Mouse (Mus musculus) MEL (cell line): ENCODE results near the gene Rnf144b. TPM values are rescaled to one million over a fixed set of nuclear protein-coding genes. Genes with fewer than 3 reads are reported as not detected.

Source experiments
- DNase-seq: peaks from one replicate; pipeline ENCODE4 v3.0.0; 2011; ENCODE audit warnings: low read depth, low spot score
- H3K27ac ChIP-seq: 2 replicates; pipeline ENCODE4 v1.5.1; 2012; ENCODE audit warnings: low read depth, mild to moderate bottlenecking, control low read depth, low read length, moderate library complexity; ENCODE audit not compliant: control insufficient read depth
- H3K27me3 ChIP-seq, 2 experiments: fragments of 150-350 bp in 1 of 2; sonication (generic) in 1 of 2; 2 replicates each; pipeline ENCODE4 v1.6.1; 2012; ENCODE audit warnings: low read length in 2 of 2, mild to moderate bottlenecking in 2 of 2, improper control_type of control experiment in 1 of 2, moderate library complexity in 1 of 2; ENCODE audit not compliant: insufficient read depth in 2 of 2, control insufficient read depth in 1 of 2
- H3K36me3 ChIP-seq, 2 experiments: 2 replicates each; pipeline ENCODE4 v1.6.1; 2012 to 2014; ENCODE audit warnings: low read length in 2 of 2, improper control_type of control experiment in 1 of 2, inconsistent platforms in 1 of 2, mild to moderate bottlenecking in 1 of 2; ENCODE audit not compliant: insufficient read depth in 2 of 2, control insufficient read depth in 1 of 2
- H3K4me1 ChIP-seq, 2 experiments: fragments of 150-350 bp in 1 of 2; sonication (generic) in 1 of 2; 2 replicates each; pipeline ENCODE4 v1.6.1; 2012; ENCODE audit warnings: low read length in 2 of 2, improper control_type of control experiment in 1 of 2, mild to moderate bottlenecking in 1 of 2; ENCODE audit not compliant: insufficient read depth in 2 of 2, control insufficient read depth in 1 of 2
- H3K4me3 ChIP-seq, 2 experiments: fragments of 150-350 bp in 1 of 2; sonication (generic) in 1 of 2; 2 replicates each; pipeline ENCODE4 v1.5.1; 2012; ENCODE audit warnings: low read depth in 2 of 2, low read length in 2 of 2, mild to moderate bottlenecking in 2 of 2, moderate library complexity in 2 of 2, control low read depth in 1 of 2, improper control_type of control experiment in 1 of 2; ENCODE audit not compliant: control insufficient read depth in 1 of 2, insufficient read depth in 1 of 2
- H3K79me2 ChIP-seq: 2 replicates; pipeline ENCODE4 v1.6.1; 2012; ENCODE audit warnings: mild to moderate bottlenecking, low read length, moderate library complexity; ENCODE audit not compliant: control insufficient read depth, poor library complexity, insufficient read depth
- H3K9ac ChIP-seq: 2 replicates; pipeline ENCODE4 v1.6.1; 2012; ENCODE audit warnings: low read depth, mild to moderate bottlenecking, control low read depth, low read length, moderate library complexity; ENCODE audit not compliant: control insufficient read depth, poor library complexity, severe bottlenecking
- H3K9me3 ChIP-seq: fragments of 150-350 bp; sonication (generic); replicated peaks from 2 replicates; pipeline ENCODE4 v1.6.1; 2012; ENCODE audit warnings: mild to moderate bottlenecking, low read length, improper control_type of control experiment, moderate library complexity; ENCODE audit not compliant: insufficient read depth
- BHLHE40 ChIP-seq: IDR thresholded peaks from 2 replicates; pipeline ENCODE4 v1.6.1; 2012; ENCODE audit warnings: low read depth, mild to moderate bottlenecking, inconsistent platforms, low read length, improper control_type of control experiment, borderline replicate concordance
- CHD1 ChIP-seq: IDR thresholded peaks from 2 replicates; pipeline ENCODE4 v1.6.1; 2012; ENCODE audit warnings: low read depth, mild to moderate bottlenecking, inconsistent platforms, low read length, improper control_type of control experiment
- CHD2 ChIP-seq: IDR thresholded peaks from 2 replicates; pipeline ENCODE4 v1.6.1; 2011; ENCODE audit warnings: low read length, improper control_type of control experiment
- ELF1 ChIP-seq: IDR thresholded peaks from 2 replicates; pipeline ENCODE4 v1.6.1; 2014; ENCODE audit warnings: low read depth, mild to moderate bottlenecking, inconsistent platforms, low read length, improper control_type of control experiment, moderate library complexity
- ETS1 ChIP-seq: IDR thresholded peaks from 2 replicates; pipeline ENCODE4 v1.6.1; 2012; ENCODE audit warnings: low read depth, mild to moderate bottlenecking, inconsistent platforms, low read length, improper control_type of control experiment, moderate library complexity
- JUND ChIP-seq: IDR thresholded peaks from 2 replicates; pipeline ENCODE4 v1.6.1; 2011; ENCODE audit warnings: low read depth, mild to moderate bottlenecking, improper control_type of control experiment, low read length
- KAT2A ChIP-seq: conservative IDR thresholded peaks from 2 replicates; pipeline ENCODE4 v1.6.1; 2012; ENCODE audit warnings: low read depth, low read length, improper control_type of control experiment, inconsistent platforms
- MAFK ChIP-seq: IDR thresholded peaks from 2 replicates; pipeline ENCODE4 v1.6.1; 2011; ENCODE audit warnings: low read depth, mild to moderate bottlenecking, low read length, improper control_type of control experiment, borderline replicate concordance
- MEF2A ChIP-seq: IDR thresholded peaks from 2 replicates; pipeline ENCODE4 v1.6.1; 2014; ENCODE audit warnings: low read depth, mild to moderate bottlenecking, inconsistent platforms, low read length, improper control_type of control experiment; ENCODE audit not compliant: poor library complexity, insufficient replicate concordance, severe bottlenecking; ENCODE audit errors: extremely low read depth
- MXI1 ChIP-seq: IDR thresholded peaks from 2 replicates; pipeline ENCODE4 v1.6.1; 2011; ENCODE audit warnings: mild to moderate bottlenecking, low read depth, low read length, improper control_type of control experiment
- NRF1 ChIP-seq: IDR thresholded peaks from 2 replicates; pipeline ENCODE4 v1.6.1; 2014; ENCODE audit warnings: low read depth, mild to moderate bottlenecking, inconsistent platforms, low read length, improper control_type of control experiment, moderate library complexity; ENCODE audit not compliant: poor library complexity, insufficient read depth, severe bottlenecking
- POLR2A ChIP-seq, 2 experiments: IDR thresholded peaks; 2 replicates each; pipeline ENCODE4 v1.6.1; 2011 to 2012; ENCODE audit warnings: low read length in 2 of 2, mild to moderate bottlenecking in 2 of 2, control low read depth in 1 of 2, improper control_type of control experiment in 1 of 2, low read depth in 1 of 2, moderate library complexity in 1 of 2; ENCODE audit not compliant: control insufficient read depth in 1 of 2, insufficient read depth in 1 of 2, poor library complexity in 1 of 2
- SIN3A ChIP-seq: IDR thresholded peaks from 2 replicates; pipeline ENCODE4 v1.6.1; 2012; ENCODE audit warnings: low read length, improper control_type of control experiment, inconsistent platforms
- TAL1 ChIP-seq: IDR thresholded peaks from 2 replicates; pipeline ENCODE4 v1.6.1; 2012; ENCODE audit warnings: mild to moderate bottlenecking, inconsistent platforms, low read length, moderate library complexity, mixed read lengths
- TBP ChIP-seq: IDR thresholded peaks from 2 replicates; pipeline ENCODE4 v1.8.0; 2011; ENCODE audit warnings: low read depth, low read length, improper control_type of control experiment
- ZKSCAN1 ChIP-seq: IDR thresholded peaks from 2 replicates; pipeline ENCODE4 v1.6.1; 2012; ENCODE audit warnings: low read depth, mild to moderate bottlenecking, inconsistent platforms, low read length, improper control_type of control experiment, moderate library complexity
- polyA plus RNA-seq, 2 experiments: library from polyadenylated mRNA; stranded (reverse) in 1 of 2; unstranded in 1 of 2; fragments of >175 nt in 1 of 2; fragments of >200 nt in 1 of 2; gene quantifications; 2 replicates each; pipeline versions ENCODE4 v1.2.1 to v1.2.4; 2012; ENCODE audit warnings: low replicate concordance in 2 of 2, low read depth in 1 of 2; ENCODE audit not compliant: insufficient read length in 2 of 2, insufficient read depth in 1 of 2, missing spikeins in 1 of 2
- total RNA-seq: library from RNA; depleted of rRNA; stranded (reverse); fragments of 300-350 nt; gene quantifications from 2 replicates; pipeline ENCODE4 v1.2.3, GENCODE M21; 2012

Rnf144b gene
- total and polyA plus RNA-seq, 3 experiments: not detected

GRCm38 (mm10) chr13:47183033-47183730, 60.7 kb downstream of the Rnf144b start:
- Histone ChIP-seq H3K4me3 (no peak overlapping the region), H3K9me3 (no peaks in the 10 kb centered on the region), H3K79me2 (no peaks in the 10 kb centered on the region), H3K27me3 (no peaks in the 10 kb centered on the region), H3K27ac (no peak overlapping the region), H3K36me3 (no peaks in the 10 kb centered on the region), H3K4me1 (no peaks in the 10 kb centered on the region)
- no peak for DNase-seq
- TF ChIP-seq MXI1 (no peak), BHLHE40 (no peak), ELF1 (no peak), MEF2A (no peak), MAFK (no peak), ZKSCAN1 (no peak), TAL1 (no peak), CHD2 (no peak), NRF1 (no peak), SIN3A (no peak), POLR2A (IDR thresholded peaks at IDR 0.05; ENCODE audit: control insufficient read depth in 1 of 2, insufficient read depth in 1 of 2, low read depth in 1 of 2, low read length in 2 of 2, poor library complexity in 1 of 2) (no peak), TBP (no peak)
- TF ChIP-seq, all 39 proteins: peak for 0
- H3K9ac ChIP-seq: no peak overlapping the region

- DNase-seq: no peak
- no peak for TF ChIP-seq JUND
- no peak for TF ChIP-seq ETS1
- no peak for TF ChIP-seq CHD1
- no peak for TF ChIP-seq TAL1
- TF ChIP-seq KAT2A: no peak
- TF ChIP-seq MAFK: no peak
- TF ChIP-seq, all 39 proteins: peak for 0
- no peak overlapping the region for H3K4me3 ChIP-seq
- H3K4me1 ChIP-seq: no peaks in the 10 kb centered on the region
- no peaks in the 10 kb centered on the region for H3K79me2 ChIP-seq
- no peaks in the 10 kb centered on the region for H3K9me3 ChIP-seq
- no peak overlapping the region for H3K27ac ChIP-seq
- no peak overlapping the region for H3K9ac ChIP-seq
- no peaks in the 10 kb centered on the region for H3K27me3 ChIP-seq
- H3K36me3 ChIP-seq: no peaks in the 10 kb centered on the region
These were observed 61.3 kb downstream of the Rnf144b start for GRCm38 (mm10) chr13:47183771-47184170.
